Mouse (Mus musculus) olfactory bulb, adult 2 months (tissue): ENCODE measurements around the gene Tshz2.

ENCODE experiments used
- CTCF ChIP-seq: fragments of 200-500 bp; IDR thresholded peaks from 2 replicates; pipeline ENCODE4 v1.5.1; 2012; ENCODE audit warnings: low read depth, mild to moderate bottlenecking, low read length, moderate library complexity; ENCODE audit not compliant: insufficient read depth
- POLR2A ChIP-seq: fragments of 200-500 bp; IDR thresholded peaks from 2 replicates; pipeline ENCODE4 v1.6.1; 2012; ENCODE audit warnings: mild to moderate bottlenecking, low read depth, low read length, moderate library complexity; ENCODE audit not compliant: insufficient read depth

GRCm38 (mm10) chr2:169826833-169827232 is 194.0 kb downstream of the Tshz2 start:
- TF ChIP-seq CTCF: no peak
- no peak for TF ChIP-seq POLR2A
